Mouse (Mus musculus) forebrain, embryonic 11.5 days (tissue): ENCODE measurements at regions not wholly inside any gene's neighbourhood (a gene's known extent, or its start where the extent isn't known, plus 50 kb on each side); places are given as distances from the start of the nearest gene placed in this dataset.

Source experiments
- ATAC-seq: fragments of 200-750 bp; cut with Nextera tagmentation; replicated peaks from 2 replicates; pipeline ENCODE4 v1.8.0; 2017; ENCODE audit warnings: moderate TSS enrichment; ENCODE audit not compliant: low FRiP score
- DNase-seq: peaks from one replicate; pipeline ENCODE4 v3.0.0-alpha.2; 2017; ENCODE audit warnings: low spot score
- H3K27ac ChIP-seq: fragments of 300-500 bp; sonication (generic); 2 replicates; pipeline ENCODE4 v1.5.1; 2014; ENCODE audit warnings: low read depth, low read length
- H3K27me3 ChIP-seq: fragments of 300-500 bp; sonication (generic); 2 replicates; pipeline ENCODE4 v1.6.1; 2014; ENCODE audit warnings: mild to moderate bottlenecking, low read length, mixed read lengths; ENCODE audit not compliant: control insufficient read depth, insufficient read depth
- H3K36me3 ChIP-seq: fragments of 300-500 bp; sonication (generic); 2 replicates; pipeline ENCODE4 v1.6.1; 2014; ENCODE audit warnings: mild to moderate bottlenecking, low read length, moderate library complexity, mixed read lengths; ENCODE audit not compliant: control insufficient read depth, insufficient read depth
- H3K4me1 ChIP-seq: fragments of 300-500 bp; sonication (generic); replicated peaks from 2 replicates; pipeline ENCODE4 v1.6.1; 2014; ENCODE audit warnings: low read length, mixed read lengths; ENCODE audit not compliant: control insufficient read depth, insufficient read depth
- H3K4me2 ChIP-seq: fragments of 300-500 bp; sonication (generic); 2 replicates; pipeline ENCODE4 v1.6.1; 2014; ENCODE audit warnings: low read depth, mild to moderate bottlenecking, low read length, moderate library complexity, mixed read lengths; ENCODE audit not compliant: severe bottlenecking
- H3K4me3 ChIP-seq: fragments of 300-500 bp; sonication (generic); 2 replicates; pipeline ENCODE4 v1.5.1; 2014; ENCODE audit warnings: low read depth, low read length
- H3K9ac ChIP-seq: fragments of 300-500 bp; sonication (generic); 2 replicates; pipeline ENCODE4 v1.6.1; 2014; ENCODE audit warnings: low read length
- H3K9me3 ChIP-seq: fragments of 300-500 bp; sonication (generic); 2 replicates; pipeline ENCODE4 v1.6.1; 2016; ENCODE audit warnings: low read length, mixed read lengths; ENCODE audit not compliant: control insufficient read depth
- WGBS: fragments of 180-500 bp; shearing (Covaris S2); extraction: QIAGEN DNeasy Blood & Tissue Kit; methylation state at CpG from one replicate; pipeline ENCODE4 v1.1.7; 2014; 5-methylcytosine and 5-hydroxymethylcytosine counted together

GRCm38 (mm10) chr11:24925135-24925534 is 847.3 kb downstream of the Bcl11a start:
- no peak overlapping the region for H3K9ac ChIP-seq
- no peaks in the 10 kb centered on the region for H3K27me3 ChIP-seq
- no peak overlapping the region for H3K4me2 ChIP-seq
- H3K9me3 ChIP-seq, result no peaks in the 10 kb centered on the region
- no peak overlapping the region for H3K4me3 ChIP-seq
- no peak for ATAC-seq
- no peak for DNase-seq
- H3K36me3 ChIP-seq, result no peaks in the 10 kb centered on the region
- no peak overlapping the region for H3K27ac ChIP-seq
- no peaks in the 10 kb centered on the region for H3K4me1 ChIP-seq

- Histone ChIP-seq H3K4me2 (no peak overlapping the region), H3K9ac (no peak overlapping the region), H3K4me1 (no peaks in the 10 kb centered on the region), H3K27me3 (no peaks in the 10 kb centered on the region), H3K4me3 (no peak overlapping the region), H3K9me3 (no peaks in the 10 kb centered on the region), H3K36me3 (no peaks in the 10 kb centered on the region), H3K27ac (no peak overlapping the region)
- ATAC-seq, result no peak
- DNase-seq, result no peak
Measured at GRCm38 (mm10) chr11:24943646-24944045, 865.8 kb downstream of the Bcl11a start.

DNA sequence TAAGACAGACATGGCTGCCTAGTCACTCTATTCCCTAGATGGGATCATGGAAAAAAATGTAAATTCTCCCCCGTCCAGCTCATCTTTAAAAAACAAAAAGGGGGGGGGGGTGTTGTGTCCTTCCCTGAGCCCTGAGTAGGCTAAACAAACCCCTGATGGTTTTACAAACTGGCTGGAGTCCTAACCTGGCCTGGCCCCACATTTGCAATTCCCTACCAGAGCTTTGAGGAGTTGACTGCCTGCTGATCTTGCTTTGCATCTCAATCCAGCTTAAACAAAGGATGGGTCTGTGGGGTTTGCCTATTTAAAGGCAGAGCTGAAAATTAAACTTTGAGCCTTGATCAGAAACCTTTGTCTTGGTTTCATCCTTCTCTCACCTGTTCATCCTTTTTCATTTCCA is 873.3 kb downstream of the Bcl11a start:
- Histone ChIP-seq H3K27me3 (no peaks in the 10 kb centered on the region), H3K9ac (no peak overlapping the region), H3K9me3 (no peaks in the 10 kb centered on the region), H3K36me3 (no peaks in the 10 kb centered on the region), H3K4me2 (no peak overlapping the region), H3K4me1 (no peaks in the 10 kb centered on the region), H3K27ac (no peak overlapping the region), H3K4me3 (no peak overlapping the region)
- WGBS, result 46% methylated on average over 1 of the region's 1 CpGs
- no peak for DNase-seq
- ATAC-seq, result no peak

DNA sequence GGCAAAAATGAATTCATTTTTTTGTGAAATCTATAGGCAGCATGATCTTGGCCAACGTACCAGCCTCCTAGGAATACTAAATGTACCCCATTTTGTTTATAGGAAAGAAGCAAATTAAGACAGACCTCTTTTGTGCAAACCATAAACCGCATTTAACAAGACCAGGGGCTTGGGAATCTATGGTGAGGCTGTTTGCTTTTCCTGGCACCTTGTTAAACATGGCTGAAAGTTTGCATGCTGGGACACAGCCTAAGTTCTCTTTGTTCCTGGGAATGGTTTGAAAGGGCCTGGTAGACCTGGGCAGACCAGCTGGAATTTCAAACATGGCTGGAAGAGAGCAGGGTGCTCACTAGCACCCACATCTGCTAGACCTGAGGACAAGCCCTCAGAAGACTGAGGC is 894.5 kb downstream of the Bcl11a start:
- ATAC-seq (no peak), DNase-seq (no peak)
- 70% methylated on average over 2 of the region's 2 CpGs for WGBS
- H3K9ac ChIP-seq, result no peak overlapping the region
- H3K4me1 ChIP-seq, result no peaks in the 10 kb centered on the region
- H3K27ac ChIP-seq, result no peak overlapping the region
- H3K4me3 ChIP-seq, result no peak overlapping the region
- H3K36me3 ChIP-seq, result no peaks in the 10 kb centered on the region
- no peaks in the 10 kb centered on the region for H3K27me3 ChIP-seq
- no peak overlapping the region for H3K4me2 ChIP-seq
- H3K9me3 ChIP-seq, result no peaks in the 10 kb centered on the region

GRCm38 (mm10) chr11:24980193-24980665 is 902.4 kb downstream of the Bcl11a start:
- ATAC-seq (no peak), DNase-seq (no peak)
- Histone ChIP-seq H3K4me3 (no peak overlapping the region), H3K4me2 (no peak overlapping the region), H3K9ac (no peak overlapping the region), H3K9me3 (no peaks in the 10 kb centered on the region), H3K27ac (no peak overlapping the region), H3K27me3 (no peaks in the 10 kb centered on the region), H3K36me3 (no peaks in the 10 kb centered on the region), H3K4me1 (no peaks in the 10 kb centered on the region)
- 77% methylated on average over 9 of the region's 9 CpGs for WGBS

- no peak overlapping the region for H3K27ac ChIP-seq
- ATAC-seq (0 out of 2 replicates have a peak, but pooled peaks have one; percentile 39), DNase-seq (no peak)
Measured at GRCm38 (mm10) chr11:24983060-24983629, 905.3 kb downstream of the Bcl11a start.

GRCm38 (mm10) chr11:25005491-25005890 is 927.6 kb downstream of the Bcl11a start:
- 25% methylated on average over 5 of the region's 5 CpGs for WGBS
- H3K4me1 ChIP-seq, result 0 out of 2 replicates have a peak, but pooled peaks cover 2% of the 10 kb centered on the region
- H3K4me3 ChIP-seq, result no peak overlapping the region
- H3K9me3 ChIP-seq, result no peaks in the 10 kb centered on the region
- H3K9ac ChIP-seq, result no peak overlapping the region
- no peak for DNase-seq
- H3K36me3 ChIP-seq, result no peaks in the 10 kb centered on the region
- no peak for ATAC-seq
- H3K4me2 ChIP-seq, result no peak overlapping the region
- no peak overlapping the region for H3K27ac ChIP-seq
- H3K27me3 ChIP-seq, result no peaks in the 10 kb centered on the region

More at GRCm38 (mm10) chr11:24983060-24983629, 905.3 kb downstream of the Bcl11a start:
- Histone ChIP-seq H3K4me2 (no peak overlapping the region), H3K9ac (no peak overlapping the region), H3K27me3 (no peaks in the 10 kb centered on the region), H3K36me3 (no peaks in the 10 kb centered on the region), H3K4me3 (no peak overlapping the region), H3K9me3 (no peaks in the 10 kb centered on the region), H3K4me1 (no peaks in the 10 kb centered on the region)
- WGBS, result 70% methylated on average over 10 of the region's 10 CpGs

DNA sequence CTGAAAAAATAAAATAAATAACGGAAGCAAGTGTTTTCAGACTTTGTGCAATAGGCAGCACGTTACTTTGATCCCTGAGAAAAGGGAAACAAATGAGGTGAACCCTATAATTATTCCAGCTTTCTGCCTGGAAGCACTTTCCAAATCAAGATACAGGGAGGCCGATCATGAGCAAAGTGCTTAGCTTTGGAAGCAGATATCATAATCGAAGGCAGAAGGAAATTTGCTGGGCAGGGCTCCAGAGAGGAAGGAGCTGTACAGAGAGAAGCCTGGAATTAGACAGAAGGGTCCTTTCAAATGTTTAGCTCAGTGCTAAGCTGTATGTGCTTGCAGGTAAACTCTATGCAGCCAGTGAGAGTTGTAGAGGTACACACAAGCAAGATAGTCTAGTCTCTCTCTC is 948.9 kb downstream of the Bcl11a start:
- DNase-seq, result no peak
- Histone ChIP-seq H3K27ac (no peak overlapping the region), H3K9ac (no peak overlapping the region), H3K9me3 (no peaks in the 10 kb centered on the region), H3K4me2 (no peak overlapping the region), H3K36me3 (no peaks in the 10 kb centered on the region), H3K4me1 (no peaks in the 10 kb centered on the region), H3K4me3 (no peak overlapping the region), H3K27me3 (no peaks in the 10 kb centered on the region)
- ATAC-seq, result no peak
- 74% methylated on average over 4 of the region's 4 CpGs for WGBS

GRCm38 (mm10) chr11:25040983-25041382 is 963.1 kb downstream of the Bcl11a start:
- WGBS, result 50% methylated on average over 4 of the region's 4 CpGs
- no peak for ATAC-seq
- H3K27ac ChIP-seq, result no peak overlapping the region

More at GRCm38 (mm10) chr11:25040983-25041382, 963.1 kb downstream of the Bcl11a start:
- H3K4me1 ChIP-seq, result peaks cover 5% of the 10 kb centered on the region; the same call in 1 of the 2 replicates
- H3K4me2 ChIP-seq, result no peak overlapping the region
- DNase-seq, result no peak
- no peaks in the 10 kb centered on the region for H3K9me3 ChIP-seq
- H3K4me3 ChIP-seq, result no peak overlapping the region
- no peak overlapping the region for H3K9ac ChIP-seq
- no peaks in the 10 kb centered on the region for H3K27me3 ChIP-seq
- no peaks in the 10 kb centered on the region for H3K36me3 ChIP-seq
